Mouse (Mus musculus): ENCODE measurements around the gene Ntng2.

Ntng2 gene

GRCm38 (mm10) chr2:29216286-29217012, 36.4 kb downstream of the Ntng2 start:
- no peak for TF ChIP-seq GATA4 (IDR thresholded peaks at IDR 0.05; ENCODE audit: insufficient replicate concordance, low read length)

GRCm38 (mm10) chr2:29206156-29206555, 46.6 kb downstream of the Ntng2 start:
- TF ChIP-seq GATA4 (IDR thresholded peaks at IDR 0.05; ENCODE audit: insufficient replicate concordance, low read length), result no peak

- no peak for TF ChIP-seq GATA4 (IDR thresholded peaks at IDR 0.05; ENCODE audit: insufficient replicate concordance, low read length)
Measured at GRCm38 (mm10) chr2:29201223-29201955, 51.4 kb downstream of the Ntng2 start.

DNA sequence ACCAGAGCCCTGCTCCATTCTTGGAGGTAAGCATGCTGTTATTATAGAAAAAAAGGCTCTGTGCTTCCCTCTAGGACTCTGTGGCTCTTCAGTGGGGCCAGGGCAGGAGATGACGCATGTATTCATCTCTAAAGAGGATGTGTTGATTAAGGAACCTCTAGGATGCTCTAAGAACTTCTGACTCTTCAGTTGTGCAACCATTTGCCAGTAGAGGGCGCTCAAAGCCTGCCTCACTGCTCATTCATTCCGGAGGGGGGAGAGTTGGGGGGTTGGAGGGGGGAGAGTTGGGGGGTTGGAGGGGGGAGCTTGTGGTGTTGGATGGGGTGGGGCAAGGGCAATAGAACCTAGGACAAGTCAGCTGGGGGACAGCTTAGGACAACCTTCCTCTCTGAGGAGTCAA, 52.9 kb downstream of the Ntng2 start:
- no peak for TF ChIP-seq GATA4 (IDR thresholded peaks at IDR 0.05; ENCODE audit: insufficient replicate concordance, low read length)

DNA sequence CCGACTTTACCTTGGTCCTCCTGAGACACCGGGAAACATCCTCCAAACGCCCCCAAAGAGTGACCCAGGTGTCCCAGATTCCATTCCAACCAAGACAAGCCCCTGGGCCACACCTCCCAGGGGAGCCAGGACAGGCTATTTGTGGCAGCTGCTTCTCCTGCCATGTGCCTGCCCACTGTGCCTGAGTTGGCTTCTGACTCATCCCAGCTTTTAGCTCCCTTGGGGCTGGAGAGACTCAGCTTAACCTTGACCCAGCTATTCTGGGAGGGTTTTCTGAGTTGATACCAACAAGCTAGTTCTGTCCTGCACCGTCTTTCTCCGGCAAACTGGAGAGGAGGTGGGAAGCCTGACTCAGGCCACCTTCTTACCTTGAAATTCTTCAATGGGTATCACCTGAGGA, 54.4 kb downstream of the Ntng2 start:
- TF ChIP-seq GATA4 (IDR thresholded peaks at IDR 0.05; ENCODE audit: insufficient replicate concordance, low read length), result no peak

GRCm38 (mm10) chr2:29196844-29197243, 56.0 kb downstream of the Ntng2 start:
- TF ChIP-seq GATA4 (IDR thresholded peaks at IDR 0.05; ENCODE audit: insufficient replicate concordance, low read length), result no peak

DNA sequence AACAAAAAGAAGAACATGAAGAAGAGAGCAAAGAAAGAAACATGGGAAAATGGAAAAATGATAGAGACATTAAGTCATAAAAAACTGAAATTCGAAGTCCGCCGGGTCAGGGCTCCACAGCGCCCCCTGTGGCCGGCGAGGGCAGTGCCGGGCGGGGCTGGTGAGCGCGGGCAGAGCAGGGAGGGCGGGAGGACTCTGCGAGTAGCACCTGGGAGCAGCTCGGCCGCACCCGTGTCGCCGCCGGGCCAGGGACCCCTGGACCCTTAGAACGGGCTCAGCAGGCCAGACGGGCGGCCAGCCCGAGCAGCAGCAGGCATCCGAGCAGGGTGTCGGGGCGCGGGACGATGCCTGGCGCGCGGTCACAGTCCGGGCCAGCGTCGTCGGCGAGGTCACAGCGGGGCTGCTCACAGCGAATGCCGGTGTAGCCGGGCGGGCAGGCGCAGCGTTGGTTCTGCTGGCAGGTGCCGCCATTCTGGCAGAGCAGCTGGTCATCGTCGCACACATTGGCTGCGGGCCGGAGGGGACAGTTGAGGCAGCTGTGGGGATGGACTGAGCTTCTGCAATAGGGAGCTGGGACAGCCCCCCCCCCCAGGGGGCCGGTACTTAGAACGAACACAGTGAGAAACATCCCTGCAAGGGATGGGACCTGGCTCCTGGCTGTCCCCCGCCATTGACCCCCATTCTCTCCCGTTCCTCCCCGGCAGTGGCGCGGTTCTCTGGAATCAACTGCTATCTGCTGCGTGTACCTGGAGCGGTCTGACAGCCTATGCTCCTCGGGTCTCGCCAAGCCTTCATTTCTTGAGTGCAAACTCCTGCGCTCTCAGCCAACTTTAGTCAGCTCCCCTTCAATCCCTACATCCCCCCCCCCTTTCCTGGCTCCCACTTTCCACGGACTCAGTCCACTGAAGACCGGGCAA, 58.0 kb downstream of the Ntng2 start:
- TF ChIP-seq GATA4 (IDR thresholded peaks at IDR 0.05; ENCODE audit: insufficient replicate concordance, low read length), result no peak

GRCm38 (mm10) chr2:29193819-29194546, 58.8 kb downstream of the Ntng2 start:
- TF ChIP-seq GATA4 (IDR thresholded peaks at IDR 0.05; ENCODE audit: insufficient replicate concordance, low read length), result no peak

DNA sequence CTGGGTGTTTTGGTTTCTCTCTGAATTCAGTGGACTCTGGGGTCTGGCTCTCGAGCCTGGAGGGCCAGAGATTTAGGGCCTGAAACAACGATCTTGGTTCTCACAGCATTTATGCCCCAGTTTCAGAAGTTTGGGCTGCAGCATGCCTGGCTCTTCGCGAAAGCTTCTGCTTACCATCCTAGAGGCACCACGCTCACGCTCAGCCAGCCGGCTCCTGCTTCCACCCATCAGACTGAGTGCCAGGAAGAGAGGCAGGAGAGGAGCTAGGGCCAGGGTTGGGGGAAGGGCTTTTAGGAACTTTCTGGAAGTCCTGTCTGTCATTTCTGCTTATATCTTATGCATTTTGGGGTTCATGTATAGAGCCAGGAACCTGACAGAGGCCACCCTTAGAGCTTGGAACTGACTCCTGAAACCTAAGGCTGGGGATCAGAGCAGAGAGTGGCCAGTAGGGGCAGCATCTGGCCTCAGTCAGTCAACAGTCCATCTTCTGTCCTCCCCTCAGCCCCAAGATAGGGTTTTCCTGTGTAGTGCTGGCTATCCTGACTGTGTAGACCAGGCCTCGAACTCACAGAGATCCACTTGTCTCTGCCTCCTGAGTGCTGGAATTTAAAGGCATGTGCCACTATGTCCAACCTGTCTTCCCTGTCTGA, 60.1 kb downstream of the Ntng2 start:
- TF ChIP-seq GATA4 (IDR thresholded peaks at IDR 0.05; ENCODE audit: insufficient replicate concordance, low read length), result no peak

DNA sequence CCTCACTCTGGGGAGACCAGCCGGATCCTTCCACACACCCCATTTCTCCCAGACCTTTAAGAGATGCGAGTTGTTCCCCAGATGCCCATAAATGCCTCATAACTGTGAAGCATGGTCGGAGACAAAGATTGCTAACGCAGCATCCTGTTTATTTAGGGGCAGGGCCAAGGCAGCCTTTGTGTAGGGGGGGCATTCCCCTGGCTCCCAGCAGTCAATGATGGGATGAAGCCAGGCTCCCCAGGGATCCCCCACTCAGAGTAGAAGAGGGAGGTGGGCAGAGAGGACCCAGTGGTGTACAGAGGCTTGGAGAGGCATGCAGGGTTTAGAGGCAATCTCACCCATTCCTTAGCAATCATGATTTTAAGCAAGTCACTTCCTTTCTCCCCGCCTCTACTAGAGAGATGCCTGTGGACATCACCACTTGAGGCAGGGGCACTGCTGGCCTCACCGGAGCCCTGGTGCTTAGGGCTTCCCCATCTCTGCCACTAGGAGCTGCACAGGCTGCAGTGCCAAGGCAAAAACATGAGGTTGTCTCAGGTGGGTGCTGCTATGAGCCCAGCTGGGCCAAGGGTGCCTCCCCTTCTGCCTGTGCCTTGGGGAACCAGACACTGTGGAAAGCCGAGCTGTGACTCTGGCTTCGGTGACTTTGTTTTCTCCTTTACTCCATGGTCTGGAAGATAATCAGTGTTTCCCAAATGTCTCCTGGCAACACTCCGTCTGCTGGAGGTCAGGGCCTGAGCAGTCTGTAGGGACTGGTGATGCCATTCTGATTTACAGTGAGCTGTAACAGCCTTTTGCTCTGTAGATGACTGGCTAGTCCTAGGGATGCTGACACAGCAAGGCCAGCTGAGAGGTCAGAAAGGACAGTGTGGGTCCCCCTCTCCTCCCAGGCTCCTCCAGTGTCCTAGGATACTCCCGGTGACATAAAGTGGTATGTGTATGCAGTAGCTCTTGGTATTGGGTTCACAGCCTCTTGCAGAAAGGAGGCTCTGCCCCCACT, 61.3 kb downstream of the Ntng2 start:
- no peak for TF ChIP-seq GATA4 (IDR thresholded peaks at IDR 0.05; ENCODE audit: insufficient replicate concordance, low read length)

DNA sequence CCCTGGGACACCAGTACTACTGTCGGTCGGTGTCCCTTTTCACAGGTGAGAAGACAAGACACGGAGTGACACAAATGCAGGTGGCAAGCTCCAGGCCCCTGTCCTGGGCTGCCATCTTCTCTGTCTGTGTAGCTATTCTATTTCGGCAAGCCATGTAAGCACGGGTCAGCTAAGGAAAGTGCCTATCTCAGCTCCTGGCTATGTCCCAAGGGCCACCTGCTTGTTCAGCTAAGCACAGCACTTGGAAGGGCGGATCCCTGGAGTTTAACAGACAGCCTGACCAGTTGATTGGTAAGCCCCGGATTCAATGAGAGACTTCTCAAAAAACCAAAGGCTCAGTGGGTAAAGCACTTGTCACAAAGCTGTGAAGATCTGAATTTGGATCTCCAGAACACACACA, 62.4 kb downstream of the Ntng2 start:
- no peak for TF ChIP-seq GATA4 (IDR thresholded peaks at IDR 0.05; ENCODE audit: insufficient replicate concordance, low read length)

- no peak for TF ChIP-seq GATA4 (IDR thresholded peaks at IDR 0.05; ENCODE audit: insufficient replicate concordance, low read length)
Measured at GRCm38 (mm10) chr2:29186209-29186608, 66.6 kb downstream of the Ntng2 start.

DNA sequence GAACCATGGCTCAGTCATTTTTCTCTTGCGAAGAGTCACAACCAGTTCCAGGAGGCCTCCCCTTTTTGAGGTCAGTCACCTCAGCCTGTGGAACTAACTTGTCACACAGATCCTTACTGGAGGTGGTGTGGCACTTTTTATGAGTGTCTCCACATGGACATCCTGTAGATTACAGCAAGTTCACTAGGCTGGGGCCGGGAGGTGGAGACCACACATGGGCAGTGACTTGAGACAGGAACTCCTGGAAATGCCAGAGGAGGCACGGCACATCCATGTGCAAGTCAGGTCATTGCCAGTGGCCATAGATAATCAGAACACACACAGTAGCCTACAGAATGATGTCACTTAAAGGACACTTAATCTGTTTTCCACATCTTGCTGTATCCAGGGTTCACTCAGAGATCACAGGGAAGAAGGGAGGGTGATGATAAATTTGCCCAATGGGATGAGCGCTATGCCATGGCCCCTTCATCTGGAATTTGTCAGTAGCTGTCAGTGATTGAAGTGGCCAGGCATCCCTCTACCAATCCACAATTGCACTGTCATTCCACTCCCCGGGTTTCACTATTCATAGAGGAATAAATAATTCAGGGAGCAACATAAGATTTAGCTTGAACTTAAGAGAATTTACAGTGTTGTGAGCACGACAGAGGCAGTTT, 69.4 kb downstream of the Ntng2 start:
- TF ChIP-seq GATA4 (IDR thresholded peaks at IDR 0.05; ENCODE audit: insufficient replicate concordance, low read length), result no peak
